Mouse (Mus musculus): ENCODE measurements around the gene Pfkl.
"Not testable (repeated sequence)": the region's sequence is repeated elsewhere in the genome, so short reads cannot be mapped to it uniquely, and the experiment has no call there.

Pfkl gene

DNA sequence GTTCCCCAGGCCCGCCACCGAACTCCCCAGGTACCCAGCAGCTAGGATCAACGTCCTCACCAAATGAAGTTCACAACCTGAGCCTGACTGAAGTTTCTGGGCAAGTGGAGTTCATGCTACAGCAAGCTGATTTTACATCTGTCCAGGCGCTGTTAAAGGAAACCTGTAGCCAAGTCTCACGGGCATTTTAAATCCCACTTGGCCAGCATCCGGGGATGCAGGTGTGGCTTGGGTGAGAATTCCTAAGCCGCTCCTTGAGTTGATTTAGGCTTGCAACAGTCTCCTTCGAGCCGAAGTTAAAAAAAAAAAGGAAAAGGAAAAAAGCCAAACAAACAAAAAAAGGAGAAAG lies at the start of gene Pfkl:
Gene Pfkl (minus strand): TSS at position 139 of the 349 bp plus-strand sequence.
- DNase-seq (ENCODE audit: extremely low spot score, low read depth, low spot score) = peak; percentile 57

- DNase-seq (ENCODE audit: extremely low spot score, low read depth, low spot score) = no peak
These were observed 47.2 kb upstream of the Pfkl start for GRCm38 (mm10) chr10:78057056-78057455.

DNA sequence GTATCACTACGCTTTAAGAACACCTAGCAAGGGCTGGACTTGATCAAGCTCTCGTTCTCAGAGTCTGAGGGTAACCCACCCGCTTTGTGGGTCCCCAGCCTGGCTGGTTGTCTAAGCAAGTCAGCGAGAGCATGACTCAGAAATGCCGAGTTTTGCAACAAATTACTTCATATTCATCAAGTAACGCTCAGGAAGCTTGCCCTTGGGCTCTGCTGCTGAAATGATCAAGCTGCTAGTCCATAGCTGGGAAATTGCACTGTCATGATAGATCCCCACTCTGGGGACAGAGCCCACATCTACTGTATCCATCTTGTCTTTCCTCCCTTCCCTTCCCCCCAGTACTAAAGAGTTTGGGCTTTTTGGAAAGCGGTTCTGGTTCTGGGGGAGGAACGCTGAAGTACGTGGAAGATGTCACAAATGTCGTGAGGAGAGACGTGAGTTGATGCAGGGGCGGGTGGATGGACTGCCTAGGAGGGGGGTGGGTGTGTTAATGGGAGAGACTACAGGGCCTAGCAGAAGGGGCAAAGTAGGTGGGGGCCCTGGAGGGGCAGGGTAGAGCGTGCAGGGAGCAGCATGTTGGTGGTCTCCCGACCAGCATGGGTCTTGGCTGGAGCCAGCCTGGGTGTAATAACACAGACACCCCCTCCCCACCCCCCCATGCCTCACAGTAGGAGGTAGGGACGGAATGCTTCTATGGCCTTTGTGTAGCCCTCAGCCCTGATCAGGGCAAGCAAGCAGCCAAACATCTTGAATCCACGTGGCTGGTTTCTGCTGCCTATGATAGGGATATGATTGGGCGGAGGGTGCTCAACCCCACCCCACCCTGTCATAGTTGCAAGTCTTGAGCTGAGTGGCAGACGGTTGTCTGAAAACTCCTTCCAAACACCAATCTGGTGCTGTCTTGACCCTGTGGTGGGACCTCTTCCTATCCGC lies 45.0 kb upstream of the Pfkl start:
- DNase-seq (ENCODE audit: extremely low spot score, low read depth, low spot score) = no peak

DNA sequence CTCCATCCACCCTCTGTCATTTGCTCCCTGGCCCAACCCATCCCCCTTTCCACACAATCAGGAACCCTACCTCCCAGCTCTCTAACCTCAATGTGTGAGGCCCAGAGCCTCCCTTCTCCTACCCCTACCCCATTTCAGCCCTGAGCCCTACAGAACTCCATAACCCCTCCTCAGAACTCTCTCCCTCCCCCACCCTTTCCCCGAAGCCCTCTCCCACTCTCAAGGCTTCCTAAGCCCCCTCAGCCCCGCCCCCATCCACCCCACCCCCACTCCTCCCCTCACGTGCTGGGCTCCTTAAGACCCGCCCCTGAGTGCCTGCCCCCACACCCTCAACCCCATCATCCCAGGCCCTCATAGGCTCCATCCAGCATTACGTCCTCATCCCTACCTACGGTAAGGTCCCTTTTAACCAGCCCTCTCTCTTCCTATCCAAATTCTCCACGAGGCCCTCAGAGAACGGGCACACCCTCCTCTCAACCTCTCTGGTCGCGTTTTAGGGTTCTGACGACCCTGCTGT lies 39.7 kb upstream of the Pfkl start:
- DNase-seq (ENCODE audit: extremely low spot score, low read depth, low spot score) = no peak

GRCm38 (mm10) chr10:78048061-78048730 lies 38.3 kb upstream of the Pfkl start:
- DNase-seq (ENCODE audit: extremely low spot score, low read depth, low spot score) = no peak

DNA sequence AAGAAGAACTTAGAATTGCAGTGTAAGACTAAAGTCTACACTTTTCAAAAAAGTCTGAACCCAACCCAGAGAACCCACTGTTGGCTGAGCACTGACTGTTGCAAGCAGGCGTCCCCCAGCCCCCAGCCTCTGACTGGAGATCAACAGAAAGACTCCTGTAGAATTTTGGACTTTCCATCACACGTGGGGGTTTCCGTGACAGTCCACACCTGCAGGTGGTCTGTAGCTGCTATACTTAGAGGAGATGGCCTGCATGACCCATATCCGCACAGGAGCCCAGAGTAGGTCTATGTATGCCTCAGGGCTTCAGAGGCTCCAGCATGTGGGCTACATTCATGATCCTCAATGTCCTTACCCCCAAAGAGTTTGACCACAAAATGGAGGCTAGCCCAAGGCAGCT lies 36.5 kb upstream of the Pfkl start:
- no peak for DNase-seq (ENCODE audit: extremely low spot score, low read depth, low spot score)

- DNase-seq (ENCODE audit: extremely low spot score, low read depth, low spot score) = no peak
These were observed 34.6 kb upstream of the Pfkl start for GRCm38 (mm10) chr10:78044531-78044930.

DNA sequence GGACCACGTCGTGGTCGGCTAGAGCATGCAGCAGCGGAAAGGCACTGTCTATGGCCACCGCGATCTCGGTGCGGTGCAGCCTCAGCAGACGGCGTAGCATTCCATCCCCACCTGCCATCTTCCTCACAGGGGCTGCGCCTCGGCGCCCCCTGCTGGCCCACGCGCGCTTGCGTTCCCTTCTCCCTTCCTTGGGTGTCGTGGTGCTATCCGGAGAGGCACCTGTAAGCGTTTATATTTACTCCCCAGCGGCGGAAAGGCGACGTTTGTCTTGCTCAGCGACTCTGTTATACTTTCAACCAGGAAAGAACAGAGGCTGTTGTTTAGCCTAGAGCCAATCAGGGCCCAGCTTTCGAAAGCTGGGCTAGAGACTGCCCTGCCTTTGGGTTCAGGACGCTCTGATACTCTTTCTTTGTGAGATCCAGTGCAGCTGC lies 33.5 kb upstream of the Pfkl start, which contains the start of gene Aire:
Gene Aire (minus strand): TSS at position 205 of the 431 bp plus-strand sequence.
- DNase-seq (ENCODE audit: extremely low spot score, low read depth, low spot score) = no peak

DNA sequence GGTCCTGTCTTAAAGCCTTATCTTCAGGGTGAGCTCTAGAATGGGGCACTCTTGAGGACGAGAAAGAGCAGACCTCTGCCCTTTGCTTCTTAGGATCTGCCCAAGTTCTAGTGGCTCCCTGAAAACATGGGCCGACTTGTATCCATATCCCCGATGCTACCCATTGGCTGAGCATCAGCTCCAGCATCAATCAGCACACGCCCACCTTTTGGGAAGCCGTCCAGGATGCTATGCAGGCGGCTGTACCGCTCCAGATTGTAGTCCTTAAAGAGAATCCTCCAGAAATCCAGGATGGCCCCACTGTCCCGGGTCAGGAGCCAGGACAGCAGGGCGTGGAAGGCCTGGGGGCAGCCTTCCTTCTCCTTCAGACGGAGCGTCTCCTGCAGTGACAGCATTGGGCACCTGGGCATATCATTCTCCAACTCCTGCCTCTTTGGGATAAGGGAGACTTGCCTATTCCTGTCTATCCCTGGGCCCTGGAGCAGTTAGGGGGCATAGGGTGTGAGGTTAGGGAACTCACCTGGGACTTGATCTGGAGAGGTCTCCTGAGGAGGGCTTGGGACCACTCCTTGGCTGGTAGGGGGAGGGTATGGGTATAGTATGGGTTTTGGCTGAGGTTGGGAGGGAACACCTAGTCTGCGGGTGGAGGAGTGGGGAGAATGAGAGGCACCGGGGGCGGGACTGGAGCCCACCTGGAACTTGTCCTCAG lies 33.0 kb upstream of the Pfkl start:
- DNase-seq (ENCODE audit: extremely low spot score, low read depth, low spot score) = no peak

GRCm38 (mm10) chr10:78042096-78042495 lies 32.2 kb upstream of the Pfkl start:
- no peak for DNase-seq (ENCODE audit: extremely low spot score, low read depth, low spot score)

GRCm38 (mm10) chr10:78041647-78042046 lies 31.8 kb upstream of the Pfkl start, which contains the start of gene Dnmt3l:
Gene Dnmt3l (plus strand): TSS chr10:78041947.
- DNase-seq (ENCODE audit: extremely low spot score, low read depth, low spot score) = no peak

- DNase-seq (ENCODE audit: extremely low spot score, low read depth, low spot score) = no peak
These were observed 27.3 kb upstream of the Pfkl start for GRCm38 (mm10) chr10:78037139-78037538.

GRCm38 (mm10) chr10:78031987-78032386 lies 22.1 kb upstream of the Pfkl start:
- DNase-seq (ENCODE audit: extremely low spot score, low read depth, low spot score) = no peak

DNA sequence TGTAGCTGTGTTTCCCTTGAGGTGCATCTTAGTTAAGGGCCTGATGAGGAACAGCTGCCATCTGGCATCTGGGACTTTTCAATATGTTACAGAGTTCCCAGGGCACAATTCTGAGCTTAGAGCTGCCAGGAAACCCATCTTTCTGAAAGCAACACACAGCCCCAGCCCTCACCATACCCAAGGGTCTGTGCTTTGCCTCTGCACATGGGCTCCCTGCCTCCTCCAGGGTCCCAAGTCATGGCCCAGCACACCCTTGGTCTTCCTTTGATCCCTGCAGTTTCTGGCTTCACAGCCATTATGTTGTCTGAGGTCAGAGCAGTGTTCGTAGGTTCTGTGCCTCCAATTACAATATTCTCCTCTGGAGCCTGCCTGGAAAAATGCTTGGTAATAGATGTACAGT lies 19.2 kb upstream of the Pfkl start:
- no peak for DNase-seq (ENCODE audit: extremely low spot score, low read depth, low spot score)

DNA sequence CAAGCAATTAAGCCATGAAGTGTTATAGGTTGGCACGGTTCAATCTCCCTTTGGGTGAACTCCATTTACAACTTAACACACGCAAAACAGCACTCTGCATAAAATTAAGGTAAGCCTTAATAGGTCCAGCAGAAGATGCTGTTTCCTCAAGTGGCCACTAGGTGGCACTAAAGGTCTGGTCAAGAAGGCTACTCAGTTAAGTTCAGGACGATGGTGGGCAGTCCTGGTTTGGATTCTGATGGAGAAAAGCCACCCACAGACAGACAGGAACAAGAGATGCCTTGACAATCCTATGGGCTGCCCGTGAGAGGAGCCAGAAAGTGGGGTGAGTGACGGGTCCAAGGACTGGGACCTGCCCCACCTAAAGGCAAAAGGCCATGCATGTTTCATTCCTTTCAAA lies 18.2 kb upstream of the Pfkl start:
- DNase-seq (ENCODE audit: extremely low spot score, low read depth, low spot score) = peak; percentile 81

DNA sequence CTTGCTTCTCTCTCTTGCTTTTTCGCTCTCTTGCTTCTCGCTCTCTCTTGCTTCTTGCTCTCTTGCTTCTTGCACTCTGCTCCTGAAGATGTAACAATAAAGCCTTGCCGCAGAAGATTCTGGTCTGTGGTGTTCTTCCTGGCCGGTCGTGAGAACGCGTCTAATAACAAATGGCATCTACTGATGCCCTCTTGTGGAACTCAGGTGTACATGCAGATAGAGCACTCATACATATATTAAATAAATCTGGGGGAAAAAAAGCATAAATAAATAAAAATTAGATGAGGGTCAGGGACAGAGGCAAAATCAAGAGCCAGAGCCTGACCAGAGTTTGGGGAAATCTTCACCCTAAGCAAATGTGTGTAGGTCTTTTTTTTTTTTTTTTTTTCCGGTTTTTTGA lies 15.6 kb upstream of the Pfkl start:
- DNase-seq (ENCODE audit: extremely low spot score, low read depth, low spot score) = not testable (repeated sequence)

DNA sequence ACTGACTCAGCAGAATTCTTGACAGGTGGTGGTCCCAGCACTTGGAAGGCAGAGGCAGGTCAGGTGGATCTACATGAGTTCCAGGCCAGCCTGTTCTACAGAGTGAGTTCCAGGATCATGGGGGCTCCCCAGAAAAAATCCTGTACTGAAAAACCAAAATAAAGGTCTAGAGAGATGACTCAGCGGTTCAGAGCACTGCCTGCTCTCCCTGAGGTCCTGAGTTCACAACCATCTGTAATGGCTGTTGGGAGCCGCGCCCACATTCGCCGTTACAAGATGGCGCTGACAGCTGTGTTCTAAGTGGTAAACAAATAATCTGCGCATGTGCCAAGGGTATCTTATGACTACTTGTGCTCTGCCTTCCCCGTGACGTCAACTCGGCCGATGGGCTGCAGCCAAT lies 10.1 kb upstream of the Pfkl start:
- DNase-seq (ENCODE audit: extremely low spot score, low read depth, low spot score) = not testable (repeated sequence)

- no peak for DNase-seq (ENCODE audit: extremely low spot score, low read depth, low spot score)
These were observed 9.4 kb upstream of the Pfkl start for GRCm38 (mm10) chr10:78019291-78019690.

GRCm38 (mm10) chr10:78018797-78019203 lies 8.9 kb upstream of the Pfkl start:
- DNase-seq (ENCODE audit: extremely low spot score, low read depth, low spot score) = peak; percentile 73

DNA sequence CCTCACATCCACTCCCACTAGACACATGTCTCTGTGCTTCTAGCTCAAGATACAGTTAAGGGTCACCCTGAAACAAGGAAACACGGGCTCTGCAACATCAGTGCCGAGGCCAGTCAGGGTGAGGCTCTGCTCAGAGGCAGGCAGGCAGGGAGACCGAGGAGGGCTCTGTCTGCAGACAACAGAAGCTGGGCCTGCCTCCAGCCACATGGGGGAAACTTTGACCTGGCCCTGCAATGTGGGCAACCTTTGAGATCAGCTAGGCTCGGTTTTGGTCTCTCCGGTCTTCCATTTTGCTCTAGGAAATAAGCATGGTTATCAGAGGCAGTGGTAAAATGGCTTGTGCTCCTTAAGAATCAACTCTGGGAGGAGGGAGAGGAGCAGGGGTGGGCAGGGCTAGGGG lies 6.5 kb upstream of the Pfkl start:
- DNase-seq (ENCODE audit: extremely low spot score, low read depth, low spot score) = no peak

GRCm38 (mm10) chr10:78015489-78015888 lies 5.6 kb upstream of the Pfkl start:
- no peak for DNase-seq (ENCODE audit: extremely low spot score, low read depth, low spot score)

All from hindlimb bud, embryonic 11.5 days (tissue).